In the genomic region with DNA sequence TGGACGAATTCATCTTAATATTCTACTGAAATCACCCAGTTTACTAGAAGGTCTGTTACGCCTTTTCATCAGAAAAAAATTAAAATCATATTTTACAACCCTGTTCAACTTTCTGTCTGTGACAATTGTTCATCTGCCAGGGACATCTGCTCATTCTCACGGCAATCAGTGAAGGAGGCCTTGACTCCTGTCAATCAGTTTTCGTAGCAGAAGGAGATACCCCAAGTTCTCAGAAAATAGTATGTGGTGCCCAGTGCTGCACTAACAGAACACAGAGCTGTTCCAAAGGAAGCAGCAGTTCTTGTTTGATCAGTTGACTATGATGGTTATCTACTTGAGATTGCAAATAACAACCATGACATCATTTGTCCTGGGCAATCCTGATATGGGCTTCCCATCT, we compare ENCODE assay signal across 17 mouse cellular contexts.
DNase-seq lines count a peak whose midpoint lies in the region; TF ChIP-seq lines count a peak whose summit lies in the region.
"Had no signal": no experiment of that assay in that cellular context is flagged by ENCODE, and none has a peak within 500 bp of the region (broad histone marks: within the 10 kb centered on the region; RNA-seq: fewer than 3 reads in every experiment).

No protein-coding gene starts in this region.

- TF ChIP-seq CTCF in layer of hippocampus, adult 2 months (conservative IDR thresholded peaks at IDR 0.05) = no peak

- DNase-seq in layer of hippocampus, adult 2 months (ENCODE audit: low spot score in 2 of 2) = peak in 1 of 2 experiments; percentile 17
- DNase-seq in layer of hippocampus, adult 11-12 months (ENCODE audit: low spot score) = no peak
- peak; percentile 46 for DNase-seq in retina, postnatal 1 day
- no peak for DNase-seq in retina, embryonic 14.5 days (ENCODE audit: low spot score)
- peak; percentile 23 for DNase-seq in layer of hippocampus, adult 9-11 months
- no peak for DNase-seq in embryo, embryonic 10.5 days (ENCODE audit: low spot score)
- DNase-seq: adrenal gland, adult 8-10 months; adrenal gland, postnatal 36 days; cerebellum, adult 11-12 months; cerebellum, adult 9-10 months; cerebellum, postnatal 25 days; gastrocnemius, postnatal 25 days; heart, adult 11 months; heart, postnatal 36 days had no signal

- H3K27ac ChIP-seq in layer of hippocampus, adult 2 months = peak overlapping the region; percentile 43; the same call in 1 of the 2 replicates
- H3K27ac ChIP-seq: embryonic facial prominence, embryonic 13.5 days; heart, embryonic 13.5 days; hindbrain, embryonic 15.5 days had no signal

- no peak overlapping the region for H3K4me3 ChIP-seq in layer of hippocampus, adult 2 months
- H3K4me3 ChIP-seq: embryonic facial prominence, embryonic 13.5 days; heart, embryonic 13.5 days; hindbrain, embryonic 15.5 days had no signal

Comparison
In these comparisons a context has a peak if more than half of its experiments do, and no peak if none do; other contexts are left out.
1. DNase-seq: peak in retina, postnatal 1 day (single experiment) and layer of hippocampus, adult 9-11 months (single experiment); none in layer of hippocampus, adult 11-12 months (single experiment), retina, embryonic 14.5 days (single experiment) and embryo, embryonic 10.5 days (single experiment).